9 mouse cellular contexts compared by ENCODE assay signal in genomic region chr7:62877033-62877432, GRCm38 (mm10). TPM values are rescaled to one million over a fixed set of nuclear protein-coding genes. Genes with fewer than 3 reads are reported as not detected.
DNase-seq lines count a peak whose midpoint lies in the region; ATAC-seq and TF ChIP-seq lines count a peak whose summit lies in the region.
"Had no signal": no experiment of that assay in that cellular context is flagged by ENCODE, and none has a peak within 500 bp of the region (broad histone marks: within the 10 kb centered on the region; RNA-seq: fewer than 3 reads in every experiment).

No protein-coding gene starts in this region.

- no peak for TF ChIP-seq POLR2A in kidney, adult 2 months (IDR thresholded peaks at IDR 0.05; ENCODE audit: low read depth, low read length)

- WGBS in kidney, adult 2 months: 13% methylated on average over 1 of the region's 1 CpGs
- 17% methylated on average over 1 of the region's 1 CpGs for WGBS in kidney, embryonic 15.5 days
- 16% methylated on average over 1 of the region's 1 CpGs for WGBS in forebrain, postnatal 0 days

- H3K4me2 ChIP-seq in kidney, embryonic 15.5 days: no peak overlapping the region
- no peak overlapping the region for H3K4me2 ChIP-seq in forebrain, postnatal 0 days (ENCODE audit: low read depth)

- no peaks in the 10 kb centered on the region for H3K4me1 ChIP-seq in kidney, adult 2 months (ENCODE audit: control insufficient read depth, insufficient read depth, low read length)
- H3K4me1 ChIP-seq in kidney, embryonic 15.5 days: no peaks in the 10 kb centered on the region
- H3K4me1 ChIP-seq in E14TG2a.4 (replicated peaks; ENCODE audit: low read depth, low read length): no peaks in the 10 kb centered on the region
- no peaks in the 10 kb centered on the region for H3K4me1 ChIP-seq in forebrain, postnatal 0 days (ENCODE audit: insufficient read depth)

- DNase-seq in kidney, adult 2 months: peak; percentile 43
- peak; percentile 19 for DNase-seq in c-Kit-positive CD71-negative TER-119-negative erythroid progenitor cells, embryonic 14.5 days (ENCODE audit: low read depth)
- DNase-seq in forebrain, postnatal 0 days: peak; percentile 71
- DNase-seq in thymus, adult 18-20 months: no peak
- no peak for DNase-seq in heart, adult 8-10 months (ENCODE audit: low spot score)

- TF ChIP-seq CTCF in kidney, adult 2 months (conservative IDR thresholded peaks at IDR 0.05; ENCODE audit: insufficient read depth, insufficient read length, low read depth, low read length): 0 out of 2 replicates have a peak, but pooled peaks have one; percentile 19
- peak; percentile 18; the same call in 1 of the 2 replicates for TF ChIP-seq CTCF in E14TG2a.4 (conservative IDR thresholded peaks at IDR 0.05; ENCODE audit: low read length)
- TF ChIP-seq CTCF in forebrain, postnatal 0 days (IDR thresholded peaks at IDR 0.05; ENCODE audit: low read depth): peak; percentile 86

- no peaks in the 10 kb centered on the region for H3K36me3 ChIP-seq in kidney, adult 2 months (ENCODE audit: control insufficient read depth, insufficient read depth, low read length)
- H3K36me3 ChIP-seq in kidney, embryonic 15.5 days: no peaks in the 10 kb centered on the region
- H3K36me3 ChIP-seq in E14TG2a.4 (ENCODE audit: insufficient read depth, low read length): no peaks in the 10 kb centered on the region
- no peaks in the 10 kb centered on the region for H3K36me3 ChIP-seq in forebrain, postnatal 0 days (ENCODE audit: insufficient read depth)

- H3K9ac ChIP-seq in kidney, embryonic 15.5 days: no peak overlapping the region
- H3K9ac ChIP-seq in forebrain, postnatal 0 days: no peak overlapping the region

- H3K27ac ChIP-seq in kidney, adult 2 months (ENCODE audit: insufficient read depth, low read depth, low read length): no peak overlapping the region
- H3K27ac ChIP-seq in kidney, embryonic 15.5 days: no peak overlapping the region
- no peak overlapping the region for H3K27ac ChIP-seq in forebrain, postnatal 0 days (ENCODE audit: low read depth, low read length)

- no peaks in the 10 kb centered on the region for H3K9me3 ChIP-seq in kidney, embryonic 15.5 days (replicated peaks)
- H3K9me3 ChIP-seq in E14TG2a.4 (ENCODE audit: low read length): peaks cover 33% of the 10 kb centered on the region
- H3K9me3 ChIP-seq in forebrain, postnatal 0 days (ENCODE audit: low read length): no peaks in the 10 kb centered on the region

- no peaks in the 10 kb centered on the region; the same call in 1 of the 2 replicates for H3K27me3 ChIP-seq in kidney, adult 2 months (replicated peaks; ENCODE audit: control insufficient read depth, insufficient read depth, low read length)
- no peaks in the 10 kb centered on the region for H3K27me3 ChIP-seq in kidney, embryonic 15.5 days
- no peaks in the 10 kb centered on the region for H3K27me3 ChIP-seq in E14TG2a.4 (ENCODE audit: insufficient read depth, low read length)
- no peaks in the 10 kb centered on the region for H3K27me3 ChIP-seq in forebrain, postnatal 0 days (ENCODE audit: insufficient read depth, low read length)

- no peak overlapping the region for H3K4me3 ChIP-seq in kidney, adult 2 months (ENCODE audit: insufficient read depth, low read depth, low read length)
- H3K4me3 ChIP-seq in kidney, embryonic 15.5 days (replicated peaks): no peak overlapping the region
- H3K4me3 ChIP-seq in E14TG2a.4 (replicated peaks; ENCODE audit: low read length): no peak overlapping the region
- H3K4me3 ChIP-seq in forebrain, postnatal 0 days (ENCODE audit: low read depth, low read length): no peak overlapping the region

- ATAC-seq in kidney, embryonic 15.5 days (replicated peaks; ENCODE audit: low FRiP score): no peak; the same call in 1 of the 2 replicates
- ATAC-seq in forebrain, postnatal 0 days: peak; percentile 89
- peak; percentile 91 for ATAC-seq in megakaryocyte progenitor cell, adult 5-6 weeks (replicated peaks; ENCODE audit: poor library complexity)

RNA-seq across cellular contexts. Expression of gene A26c2, which starts 53.6 kb away (rescaled TPM):
- polyA plus RNA-seq in kidney, adult 2 months (2012; rRNA removed): not detected in 2 replicates
- not detected in 2 replicates for polyA plus RNA-seq in kidney, embryonic 15.5 days (2015; fragmentation: Nextera tagmentation; extraction: Ambion mirVana)
- not detected in 2 replicates for total RNA-seq in forebrain, postnatal 0 days (2014; rRNA removed)
- polyA plus RNA-seq in forebrain, postnatal 0 days (2015; fragmentation: Nextera tagmentation; extraction: Ambion mirVana): not detected in 2 replicates
- total RNA-seq in megakaryocyte progenitor cell, adult 5-6 weeks (2015): not detected in 2 replicates
- total RNA-seq in megakaryocyte progenitor cell, adult 5-6 weeks (2017): not detected in 2 replicates
- total RNA-seq in heart, adult 8-10 months (2022): not detected
- total RNA-seq: layer of hippocampus, adult 18-20 months had no signal

Comparison
In these comparisons a context has a peak if more than half of its experiments do, and no peak if none do; other contexts are left out.
1. DNase-seq: peak in kidney, adult 2 months (single experiment), c-Kit-positive CD71-negative TER-119-negative erythroid progenitor cells, embryonic 14.5 days (single experiment) and forebrain, postnatal 0 days (single experiment); none in thymus, adult 18-20 months (0 of 2) and heart, adult 8-10 months (single experiment).
2. CTCF ChIP-seq: peak in every context shown above with its lines; median percentile 86 in forebrain, postnatal 0 days; 19 in kidney, adult 2 months; 18 in E14TG2a.4.